Mouse (Mus musculus): Measurements from ENCODE around the gene Hist2h4. TPM values are rescaled to one million over a fixed set of nuclear protein-coding genes. Genes with fewer than 3 reads are reported as not detected.

The Hist2h4 gene
- polyA plus RNA-seq, 1 experiment from 2014 or later = 6.9 TPM

DNA sequence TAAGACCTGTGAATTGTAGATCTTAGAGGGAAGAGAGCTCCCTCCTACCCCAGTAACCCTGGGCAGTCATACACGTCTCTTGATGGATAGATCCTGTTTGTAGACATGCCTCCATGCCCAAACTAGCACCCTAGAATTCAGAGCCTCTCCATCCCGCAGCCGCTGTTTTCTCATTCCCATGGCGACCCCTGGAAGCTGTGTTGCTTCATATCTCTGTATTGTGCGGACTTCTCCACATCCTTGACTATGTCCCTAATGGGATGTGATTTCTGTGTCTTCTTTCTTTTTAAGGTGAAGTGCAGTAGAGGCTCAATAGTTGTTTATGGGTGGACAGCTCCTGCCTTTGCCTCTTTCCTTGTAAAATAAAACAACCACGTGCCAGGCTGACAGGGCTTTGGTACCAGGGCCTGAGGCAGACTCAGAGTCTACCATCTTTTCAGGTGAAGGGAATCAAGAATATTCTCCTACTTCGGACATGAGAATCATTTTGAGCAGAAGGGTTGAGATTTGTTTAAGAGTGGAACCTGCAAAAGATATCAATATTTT, 1.4 kb upstream of the Hist2h4 start:
- no peak for ATAC-seq (ENCODE audit: low read depth)
- Histone ChIP-seq H3K4me2 (ENCODE audit: low read depth, low read length) (peak overlapping the region; percentile 76), H3K4me1 (ENCODE audit: control insufficient read depth, insufficient read depth, low read length) (peaks cover 18% of the 10 kb centered on the region), H3K27ac (replicated peaks; ENCODE audit: low read depth, low read length) (peak overlapping the region; percentile 99), H3K27me3 (replicated peaks; ENCODE audit: control insufficient read depth, insufficient read depth, low read length) (no peaks in the 10 kb centered on the region), H3K9me3 (ENCODE audit: control insufficient read depth, low read length) (no peaks in the 10 kb centered on the region), H3K9ac (ENCODE audit: low read depth, low read length) (peak overlapping the region; percentile 75), H3K36me3 (ENCODE audit: control insufficient read depth, insufficient read depth, low read length) (no peaks in the 10 kb centered on the region), H3K4me3 (ENCODE audit: low read depth, low read length) (peak overlapping the region; percentile 59; the same call in 1 of the 2 replicates)
- WGBS = 72% methylated on average over 7 of the region's 7 CpGs
- no peak for DNase-seq (ENCODE audit: low spot score)

DNA sequence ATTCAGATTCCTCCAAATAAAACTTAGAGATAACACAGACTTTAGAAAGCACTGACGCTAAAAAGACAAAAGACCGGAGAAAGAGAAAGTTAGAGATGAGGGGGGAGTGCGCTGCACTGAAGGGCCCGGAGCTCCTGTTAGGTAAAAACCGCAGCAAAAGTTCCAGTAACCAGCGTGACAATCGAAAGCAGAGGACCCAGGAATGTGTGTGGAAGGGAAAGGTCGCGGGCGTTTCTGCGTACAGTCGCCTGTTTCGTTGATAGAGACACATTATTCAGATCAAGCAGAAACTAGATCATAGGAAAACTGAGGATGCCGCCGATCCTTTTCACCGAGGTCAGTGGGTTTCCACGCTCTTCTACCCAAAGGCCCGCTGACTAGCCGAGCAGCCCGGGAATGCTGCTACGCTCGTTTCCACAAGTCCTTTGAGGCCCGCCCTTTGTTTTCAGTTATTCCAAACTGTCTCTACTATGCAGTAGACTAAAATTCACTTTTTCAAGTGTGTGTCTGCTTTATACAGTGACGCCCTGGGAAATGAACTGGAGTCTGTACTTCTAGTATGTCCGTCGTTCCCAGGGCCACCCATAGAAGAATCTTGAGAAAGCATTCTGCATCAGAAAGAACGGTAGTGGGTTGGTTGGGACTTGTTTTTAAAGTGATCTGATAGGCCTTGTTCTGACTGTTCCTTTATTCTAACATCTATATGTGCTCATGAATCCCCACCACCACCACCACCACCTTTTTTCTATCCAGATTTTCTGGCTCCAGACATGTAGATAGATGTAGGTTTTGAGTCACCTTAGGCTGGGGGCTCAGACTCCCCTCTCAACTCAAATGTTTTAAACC, 670 bp upstream of the Hist2h4 start:
- peak overlapping the region; percentile 76 for H3K4me2 ChIP-seq (ENCODE audit: low read depth, low read length)
- H3K27ac ChIP-seq (replicated peaks; ENCODE audit: low read depth, low read length) = peak overlapping the region; percentile 99
- H3K4me3 ChIP-seq (ENCODE audit: low read depth, low read length) = peak overlapping the region; percentile 59
- peaks cover 18% of the 10 kb centered on the region for H3K4me1 ChIP-seq (ENCODE audit: control insufficient read depth, insufficient read depth, low read length)
- peak overlapping the region; percentile 75 for H3K9ac ChIP-seq (ENCODE audit: low read depth, low read length)
- H3K36me3 ChIP-seq (ENCODE audit: control insufficient read depth, insufficient read depth, low read length) = no peaks in the 10 kb centered on the region
- no peaks in the 10 kb centered on the region for H3K9me3 ChIP-seq (ENCODE audit: control insufficient read depth, low read length)
- no peaks in the 10 kb centered on the region for H3K27me3 ChIP-seq (replicated peaks; ENCODE audit: control insufficient read depth, insufficient read depth, low read length)
- 6% methylated on average over 27 of the region's 27 CpGs for WGBS
- ATAC-seq (ENCODE audit: low read depth) (peak; percentile 16; the same call in 1 of the 2 replicates), DNase-seq (ENCODE audit: low spot score) (peak; percentile 74)

DNA sequence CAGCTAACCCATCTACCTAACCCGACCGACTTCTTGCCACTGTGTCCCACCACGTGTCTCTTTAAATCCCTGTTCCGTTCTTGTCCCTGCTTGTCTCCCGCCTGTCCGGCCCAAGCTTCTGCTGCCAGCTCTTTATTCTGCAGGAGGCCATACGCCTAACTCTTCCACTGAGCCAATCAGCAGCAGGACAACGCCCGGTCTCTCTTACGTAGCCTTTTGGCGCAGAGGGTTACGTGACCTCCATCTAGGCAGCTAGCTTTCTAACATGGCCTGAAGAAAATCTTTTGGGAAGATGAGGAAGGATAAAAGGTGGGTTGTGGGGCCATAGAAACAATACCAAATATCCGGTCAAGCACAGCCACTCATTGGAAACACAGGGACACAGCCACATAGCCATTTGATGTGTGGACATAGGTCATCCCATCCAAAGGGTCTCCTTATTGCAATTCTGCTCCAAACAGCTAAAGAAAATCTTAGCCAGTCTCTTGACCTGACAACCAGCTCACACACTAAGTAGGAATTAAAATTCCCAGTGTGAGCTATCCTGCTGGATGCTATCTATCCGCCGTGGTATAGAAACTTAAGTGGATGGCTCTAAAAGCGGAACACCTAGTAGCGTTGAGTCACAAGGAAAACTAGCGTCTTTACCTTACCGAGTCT, 765 bp downstream of the Hist2h4 start:
- Histone ChIP-seq H3K4me1 (ENCODE audit: control insufficient read depth, insufficient read depth, low read length) (peaks cover 15% of the 10 kb centered on the region), H3K9ac (ENCODE audit: low read depth, low read length) (peak overlapping the region; percentile 83), H3K27ac (replicated peaks; ENCODE audit: low read depth, low read length) (peak overlapping the region; percentile 99), H3K36me3 (ENCODE audit: control insufficient read depth, insufficient read depth, low read length) (no peaks in the 10 kb centered on the region), H3K4me2 (ENCODE audit: low read depth, low read length) (peak overlapping the region; percentile 76), H3K4me3 (ENCODE audit: low read depth, low read length) (peak overlapping the region; percentile 59), H3K27me3 (replicated peaks; ENCODE audit: control insufficient read depth, insufficient read depth, low read length) (no peaks in the 10 kb centered on the region), H3K9me3 (ENCODE audit: control insufficient read depth, low read length) (no peaks in the 10 kb centered on the region)
- WGBS = under 1% methylated on average over 19 of the region's 19 CpGs
- ATAC-seq (ENCODE audit: low read depth) (peak; percentile 85), DNase-seq (ENCODE audit: low spot score) (peak; percentile 95)

DNA sequence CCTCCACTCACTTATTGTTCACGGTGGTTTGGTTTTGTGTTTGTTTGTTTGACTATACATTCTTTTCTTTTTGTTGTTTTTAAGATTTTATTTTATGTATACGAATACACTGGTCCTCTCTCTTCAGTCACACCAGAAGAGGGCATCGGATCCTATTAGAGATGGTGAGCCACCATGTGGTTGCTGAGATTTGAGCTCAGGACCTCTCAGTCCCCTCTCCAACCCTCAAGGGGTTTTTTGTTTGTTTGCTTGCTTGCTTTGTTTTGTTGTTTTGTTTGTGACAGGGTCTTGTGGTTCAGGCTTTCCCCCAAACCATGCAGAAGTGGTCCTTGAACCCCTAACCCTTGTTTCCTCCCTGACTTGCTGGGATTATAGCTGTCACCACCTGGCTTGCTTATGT, 1.5 kb downstream of the Hist2h4 start:
- Histone ChIP-seq H3K9ac (ENCODE audit: low read depth, low read length) (peak overlapping the region; percentile 83; the same call in 1 of the 2 replicates), H3K9me3 (ENCODE audit: control insufficient read depth, low read length) (no peaks in the 10 kb centered on the region), H3K36me3 (ENCODE audit: control insufficient read depth, insufficient read depth, low read length) (no peaks in the 10 kb centered on the region), H3K27me3 (replicated peaks; ENCODE audit: control insufficient read depth, insufficient read depth, low read length) (no peaks in the 10 kb centered on the region), H3K4me2 (ENCODE audit: low read depth, low read length) (peak overlapping the region; percentile 76), H3K4me1 (ENCODE audit: control insufficient read depth, insufficient read depth, low read length) (peaks cover 15% of the 10 kb centered on the region), H3K27ac (replicated peaks; ENCODE audit: low read depth, low read length) (peak overlapping the region; percentile 99), H3K4me3 (ENCODE audit: low read depth, low read length) (peak overlapping the region; percentile 59)
- ATAC-seq (ENCODE audit: low read depth) (no peak), DNase-seq (ENCODE audit: low spot score) (no peak)
- WGBS = 53% methylated on average over 3 of the region's 3 CpGs

DNA sequence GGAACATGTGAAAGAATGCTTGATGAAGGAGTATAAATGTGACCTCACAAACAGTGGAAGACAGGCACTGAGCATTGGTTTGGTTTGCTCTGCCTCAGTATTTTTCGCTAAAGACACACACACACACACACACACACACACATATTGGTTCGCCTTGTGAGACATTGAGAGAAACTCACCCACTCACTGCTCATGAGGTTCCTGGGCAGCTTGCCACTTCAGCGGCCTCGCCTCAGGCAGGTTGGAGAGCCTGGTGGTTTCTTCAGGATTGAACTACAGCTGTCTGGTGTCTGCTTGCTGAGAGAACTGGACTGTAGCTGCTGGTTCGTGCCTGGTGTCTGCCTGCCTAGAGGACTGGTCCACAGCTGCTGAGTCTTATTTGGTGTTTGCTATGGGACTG, 2.9 kb downstream of the Hist2h4 start:
- Histone ChIP-seq H3K4me2 (ENCODE audit: low read depth, low read length) (no peak overlapping the region), H3K4me3 (ENCODE audit: low read depth, low read length) (no peak overlapping the region), H3K9me3 (ENCODE audit: control insufficient read depth, low read length) (no peaks in the 10 kb centered on the region), H3K27me3 (replicated peaks; ENCODE audit: control insufficient read depth, insufficient read depth, low read length) (no peaks in the 10 kb centered on the region), H3K9ac (ENCODE audit: low read depth, low read length) (no peak overlapping the region), H3K4me1 (ENCODE audit: control insufficient read depth, insufficient read depth, low read length) (peaks cover 15% of the 10 kb centered on the region), H3K27ac (replicated peaks; ENCODE audit: low read depth, low read length) (no peak overlapping the region), H3K36me3 (ENCODE audit: control insufficient read depth, insufficient read depth, low read length) (no peaks in the 10 kb centered on the region)
- 92% methylated on average over 5 of the region's 5 CpGs for WGBS
- no peak for ATAC-seq (ENCODE audit: low read depth)
- no peak for DNase-seq (ENCODE audit: low spot score)

DNA sequence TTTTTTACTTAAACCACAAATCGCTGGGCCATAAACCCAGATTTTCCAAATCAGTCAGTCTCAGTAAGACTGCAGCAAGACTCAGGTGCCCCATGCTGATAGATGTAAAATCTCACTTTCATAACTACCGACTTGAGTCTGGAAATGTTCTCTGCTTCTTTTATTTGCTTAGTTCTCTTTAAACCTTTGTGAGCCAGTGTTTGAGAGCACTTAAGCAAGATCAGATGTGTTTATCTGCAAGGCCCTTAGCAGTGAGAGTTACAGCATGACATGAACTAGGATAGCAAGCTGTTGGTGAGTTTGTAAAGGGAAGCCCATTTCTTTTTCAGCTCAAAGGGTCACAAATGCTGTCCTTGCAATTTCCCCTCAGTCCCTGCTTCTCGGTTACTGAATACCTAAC, 5.9 kb downstream of the Hist2h4 start:
- Histone ChIP-seq H3K36me3 (ENCODE audit: control insufficient read depth, insufficient read depth, low read length) (no peaks in the 10 kb centered on the region), H3K4me2 (ENCODE audit: low read depth, low read length) (no peak overlapping the region), H3K4me1 (ENCODE audit: control insufficient read depth, insufficient read depth, low read length) (peaks cover 3% of the 10 kb centered on the region; the same call in 1 of the 2 replicates), H3K4me3 (ENCODE audit: low read depth, low read length) (no peak overlapping the region), H3K9ac (ENCODE audit: low read depth, low read length) (no peak overlapping the region), H3K27me3 (replicated peaks; ENCODE audit: control insufficient read depth, insufficient read depth, low read length) (no peaks in the 10 kb centered on the region), H3K27ac (replicated peaks; ENCODE audit: low read depth, low read length) (no peak overlapping the region), H3K9me3 (ENCODE audit: control insufficient read depth, low read length) (no peaks in the 10 kb centered on the region)
- WGBS = 61% methylated on average over 3 of the region's 3 CpGs
- DNase-seq (ENCODE audit: low spot score) (no peak), ATAC-seq (ENCODE audit: low read depth) (no peak)

DNA sequence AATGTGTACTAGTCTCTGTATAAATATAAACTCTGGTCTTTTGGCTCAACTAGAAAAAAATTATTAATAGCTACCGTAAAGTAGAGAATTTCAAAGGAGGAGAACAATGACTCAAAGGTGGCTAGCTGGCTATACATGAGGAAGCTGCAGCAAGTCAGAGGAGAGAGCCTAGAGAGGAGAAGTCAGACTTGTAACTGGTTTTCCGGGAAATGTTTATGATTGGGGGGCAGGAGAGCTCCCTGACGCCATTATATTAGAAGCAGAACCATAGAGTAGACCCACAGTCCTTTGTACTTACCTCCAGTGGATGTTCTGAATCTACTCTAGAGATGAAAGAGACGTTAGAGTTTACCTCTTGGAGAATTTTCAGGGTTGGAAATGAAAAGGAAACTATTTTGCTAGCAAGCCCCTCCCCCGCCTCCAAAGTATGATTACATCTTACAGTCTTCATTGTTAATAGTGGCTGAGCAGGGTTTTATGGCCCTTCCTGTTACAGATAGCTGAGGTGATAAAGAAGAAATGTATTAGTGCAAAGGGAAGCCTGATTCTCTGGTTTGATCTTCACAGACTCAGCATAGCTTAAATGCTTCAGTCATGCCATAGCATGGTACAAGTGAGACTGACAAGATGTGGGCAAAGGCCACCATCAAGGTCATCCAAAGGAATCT, 7.1 kb downstream of the Hist2h4 start:
- DNase-seq (ENCODE audit: low spot score) = no peak
- no peak overlapping the region for H3K27ac ChIP-seq (replicated peaks; ENCODE audit: low read depth, low read length)
- no peak overlapping the region for H3K9ac ChIP-seq (ENCODE audit: low read depth, low read length)
- WGBS = 67% methylated on average over 5 of the region's 5 CpGs
- H3K4me1 ChIP-seq (ENCODE audit: control insufficient read depth, insufficient read depth, low read length) = no peaks in the 10 kb centered on the region
- ATAC-seq (ENCODE audit: low read depth) = no peak
- H3K36me3 ChIP-seq (ENCODE audit: control insufficient read depth, insufficient read depth, low read length) = no peaks in the 10 kb centered on the region
- H3K9me3 ChIP-seq (ENCODE audit: control insufficient read depth, low read length) = no peaks in the 10 kb centered on the region
- H3K4me3 ChIP-seq (ENCODE audit: low read depth, low read length) = no peak overlapping the region
- H3K4me2 ChIP-seq (ENCODE audit: low read depth, low read length) = no peak overlapping the region
- H3K27me3 ChIP-seq (replicated peaks; ENCODE audit: control insufficient read depth, insufficient read depth, low read length) = no peaks in the 10 kb centered on the region

DNA sequence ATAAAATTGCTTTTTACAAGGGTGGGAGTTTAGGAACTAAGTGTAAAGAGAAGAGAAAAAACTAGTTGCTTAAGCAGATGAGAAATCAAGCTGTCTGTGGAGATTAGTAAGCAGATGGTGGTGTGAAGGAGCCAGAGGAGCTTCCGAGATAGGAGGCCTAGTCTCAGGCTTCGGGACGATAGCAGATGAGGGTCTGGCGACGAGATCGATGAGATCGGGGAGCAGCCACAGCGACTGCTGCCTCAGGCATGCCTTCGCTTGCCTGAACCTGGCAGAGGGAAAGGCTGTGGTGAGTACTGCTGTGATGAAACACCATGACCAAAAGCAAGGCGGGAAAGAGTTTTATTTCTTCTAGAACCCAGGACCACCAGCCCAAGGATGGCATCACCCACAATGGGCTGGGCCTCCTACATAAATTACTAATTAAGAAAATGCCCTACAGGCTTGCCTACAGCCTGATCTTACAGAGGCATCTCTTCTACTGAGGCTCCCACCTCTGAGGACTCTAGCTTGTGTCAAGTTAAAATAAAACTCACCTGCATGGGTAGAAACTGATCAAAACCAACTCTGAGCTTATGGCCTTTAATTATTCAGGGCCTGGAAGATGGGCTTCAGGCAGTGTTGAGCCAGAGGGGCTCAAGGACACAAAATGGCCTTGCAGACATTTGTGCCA, 8.3 kb downstream of the Hist2h4 start:
- ATAC-seq (ENCODE audit: low read depth) (peak; percentile 70; the same call in 1 of the 2 replicates), DNase-seq (ENCODE audit: low spot score) (peak; percentile 75)
- H3K4me1 ChIP-seq (ENCODE audit: control insufficient read depth, insufficient read depth, low read length) = 0 out of 2 replicates have a peak, but pooled peaks cover 3% of the 10 kb centered on the region
- no peaks in the 10 kb centered on the region for H3K9me3 ChIP-seq (ENCODE audit: control insufficient read depth, low read length)
- no peaks in the 10 kb centered on the region for H3K36me3 ChIP-seq (ENCODE audit: control insufficient read depth, insufficient read depth, low read length)
- no peak overlapping the region for H3K9ac ChIP-seq (ENCODE audit: low read depth, low read length)
- H3K4me2 ChIP-seq (ENCODE audit: low read depth, low read length) = no peak overlapping the region
- H3K4me3 ChIP-seq (ENCODE audit: low read depth, low read length) = no peak overlapping the region
- H3K27ac ChIP-seq (replicated peaks; ENCODE audit: low read depth, low read length) = no peak overlapping the region
- WGBS = 37% methylated on average over 10 of the region's 10 CpGs
- H3K27me3 ChIP-seq (replicated peaks; ENCODE audit: control insufficient read depth, insufficient read depth, low read length) = no peaks in the 10 kb centered on the region

Data from embryonic facial prominence, embryonic 14.5 days (tissue).